Mouse (Mus musculus) thymus, adult 2 months (tissue): ENCODE results near the gene Zfp62.

Experiments used
- CTCF ChIP-seq: fragments of 200-500 bp; IDR thresholded peaks from 2 replicates; pipeline ENCODE4 v1.5.1; 2012; ENCODE audit warnings: mild to moderate bottlenecking, control low read depth, low read length, moderate library complexity, borderline replicate concordance; ENCODE audit not compliant: control insufficient read depth, poor library complexity, insufficient read depth; ENCODE audit errors: extremely low read depth
- POLR2A ChIP-seq: fragments of 200-500 bp; IDR thresholded peaks from 2 replicates; pipeline ENCODE4 v1.6.1; 2012; ENCODE audit warnings: mild to moderate bottlenecking, low read length, control low read depth, moderate library complexity; ENCODE audit not compliant: control insufficient read depth, poor library complexity, insufficient read depth; ENCODE audit errors: extremely low read depth

GRCm38 (mm10) chr11:49195819-49196322 is 7.2 kb upstream of the Zfp62 start:
- TF ChIP-seq CTCF, result no peak
- TF ChIP-seq POLR2A, result no peak
